Mouse (Mus musculus) stomach, postnatal 0 days (tissue): ENCODE results near the gene Kcnh5. TPM values are rescaled to one million over a fixed set of nuclear protein-coding genes. Genes with fewer than 3 reads are reported as not detected.

ENCODE experiments used
- ATAC-seq: fragments of 200-750 bp; cut with Nextera tagmentation; 2 replicates; pipeline ENCODE4 v1.8.0; 2017; ENCODE audit not compliant: low FRiP score, low TSS enrichment
- DNase-seq: peaks from one replicate; pipeline ENCODE4 v3.0.0-alpha.2; 2016; ENCODE audit warnings: low spot score
- H3K27ac ChIP-seq: fragments of 300-500 bp; sonication (generic); replicated peaks from 2 replicates; pipeline ENCODE4 v1.5.1; 2014; ENCODE audit warnings: mild to moderate bottlenecking, control low read depth
- H3K27me3 ChIP-seq: fragments of 300-500 bp; sonication (generic); 2 replicates; pipeline ENCODE4 v1.6.1; 2014; ENCODE audit warnings: low read length; ENCODE audit not compliant: control insufficient read depth, insufficient read depth
- H3K36me3 ChIP-seq: fragments of 300-500 bp; sonication (generic); 2 replicates; pipeline ENCODE4 v1.6.1; 2014; ENCODE audit warnings: low read length, mixed read lengths; ENCODE audit not compliant: control insufficient read depth, insufficient read depth
- H3K4me1 ChIP-seq: fragments of 300-500 bp; sonication (generic); replicated peaks from 2 replicates; pipeline ENCODE4 v1.6.1; 2014; ENCODE audit warnings: antibody characterized with exemption; ENCODE audit not compliant: control insufficient read depth, insufficient read depth
- H3K4me2 ChIP-seq: fragments of 300-500 bp; sonication (generic); replicated peaks from 2 replicates; pipeline ENCODE4 v1.6.1; 2014; ENCODE audit warnings: low read depth, mild to moderate bottlenecking, control low read depth, moderate library complexity
- H3K4me3 ChIP-seq: fragments of 300-500 bp; sonication (generic); 2 replicates; pipeline ENCODE4 v1.5.1; 2014; ENCODE audit warnings: low read depth, low read length, control low read depth
- H3K9ac ChIP-seq: fragments of 300-500 bp; sonication (generic); 2 replicates; pipeline ENCODE4 v1.6.1; 2014; ENCODE audit warnings: mild to moderate bottlenecking, low read length, control low read depth, mixed read lengths
- H3K9me3 ChIP-seq: fragments of 300-500 bp; sonication (generic); 2 replicates; pipeline ENCODE4 v1.6.1; 2016; ENCODE audit warnings: low read length; ENCODE audit not compliant: control insufficient read depth
- CTCF ChIP-seq: IDR thresholded peaks from 2 replicates; pipeline ENCODE4 v1.5.1; 2016; ENCODE audit warnings: antibody characterized with exemption, low read depth, mild to moderate bottlenecking, moderate library complexity
- EP300 ChIP-seq: optimal IDR thresholded peaks from 2 replicates; pipeline ENCODE3; 2016; ENCODE audit warnings: antibody characterized with exemption
- WGBS: fragments of 180-500 bp; shearing (Covaris S2); extraction: QIAGEN DNeasy Blood & Tissue Kit; methylation state at CpG from one replicate; pipeline ENCODE4 v1.1.7; 2014; 5-methylcytosine and 5-hydroxymethylcytosine counted together
- polyA plus RNA-seq: library from polyadenylated mRNA; unstranded; fragments of >200 nt; fragmentation: Nextera tagmentation; extraction: Ambion mirVana; gene quantifications from 2 replicates; pipeline ENCODE4 v1.2.1, GENCODE M21; 2015

Kcnh5 gene
- polyA plus RNA-seq, 1 experiment from 2014 or later: not detected

DNA sequence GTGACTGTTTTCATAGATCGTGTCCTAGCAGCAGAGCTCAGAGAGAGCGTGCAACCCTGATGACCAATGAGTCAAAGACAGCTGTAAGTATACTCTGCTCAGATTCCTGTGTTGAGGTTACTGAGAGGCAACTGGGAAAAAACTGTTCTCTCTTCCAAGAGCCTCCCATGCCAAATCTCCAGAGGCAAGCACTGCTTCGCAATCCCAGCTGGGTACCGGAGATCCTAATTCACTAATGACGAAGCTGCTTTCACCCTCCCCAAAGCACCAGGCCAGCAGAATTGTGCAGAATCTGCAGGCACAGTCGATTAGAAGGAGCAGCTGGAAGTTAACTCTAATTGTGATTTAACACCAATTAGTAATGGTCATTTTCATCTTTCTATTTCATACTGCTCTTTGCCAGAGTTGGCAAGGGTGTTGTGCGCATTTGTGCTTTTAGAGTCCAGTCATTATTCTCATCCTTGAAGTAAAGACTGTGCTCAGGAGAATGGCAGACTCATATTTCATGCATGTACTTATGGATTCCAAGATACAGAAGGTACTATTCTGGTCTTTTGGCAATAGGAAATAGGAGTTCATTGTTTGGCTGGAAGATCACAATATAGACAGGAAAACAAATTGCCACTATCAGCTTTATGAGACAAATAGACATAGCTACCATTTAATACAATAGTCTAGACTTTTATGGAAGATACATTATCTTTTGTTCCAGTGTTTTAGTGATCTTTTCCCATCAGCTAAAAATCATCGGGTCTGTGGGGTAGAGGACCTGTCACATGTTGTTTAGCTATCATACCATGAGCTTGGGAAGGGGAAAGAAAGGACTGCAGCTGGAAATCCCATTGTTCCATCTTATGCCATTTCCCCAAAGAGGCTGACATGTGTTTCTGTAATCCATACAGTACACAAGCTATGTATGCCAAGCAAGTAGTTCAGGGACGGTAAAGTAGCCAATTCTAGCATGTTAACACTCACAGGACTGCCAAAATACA, 225.7 kb downstream of the Kcnh5 start:
- Histone ChIP-seq H3K4me2 (no peak overlapping the region), H3K9me3 (no peaks in the 10 kb centered on the region), H3K4me3 (no peak overlapping the region), H3K9ac (no peak overlapping the region), H3K27ac (no peak overlapping the region), H3K4me1 (no peaks in the 10 kb centered on the region), H3K27me3 (no peaks in the 10 kb centered on the region), H3K36me3 (no peaks in the 10 kb centered on the region)
- TF ChIP-seq EP300: no peak
- TF ChIP-seq CTCF: no peak
- ATAC-seq: no peak
- 56% methylated on average over 9 of the region's 9 CpGs for WGBS
- no peak for DNase-seq

DNA sequence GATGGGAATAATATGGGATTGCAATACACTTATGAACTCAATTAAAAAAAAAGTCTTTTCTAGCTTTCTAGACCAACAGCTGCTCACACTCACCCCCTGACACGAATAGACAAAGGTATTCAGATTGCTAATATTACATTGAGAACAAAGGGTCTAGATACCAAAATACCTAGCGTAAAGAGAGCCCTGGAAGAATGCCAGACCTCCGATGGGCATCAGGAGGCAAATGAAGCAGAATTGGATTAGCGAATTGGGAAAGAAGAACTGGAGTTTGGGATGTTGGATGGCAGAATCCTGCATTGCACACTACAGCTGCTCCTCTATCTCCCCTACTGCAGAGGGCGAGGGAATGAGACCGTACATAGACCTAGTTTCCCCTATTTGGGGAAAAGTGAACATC, 275.8 kb downstream of the Kcnh5 start:
- Histone ChIP-seq H3K27me3 (no peaks in the 10 kb centered on the region), H3K4me2 (no peak overlapping the region), H3K36me3 (no peaks in the 10 kb centered on the region), H3K9me3 (no peaks in the 10 kb centered on the region), H3K27ac (no peak overlapping the region), H3K9ac (no peak overlapping the region), H3K4me1 (no peaks in the 10 kb centered on the region), H3K4me3 (no peak overlapping the region)
- TF ChIP-seq CTCF (no peak), EP300 (no peak)
- ATAC-seq: no peak
- 73% methylated on average over 6 of the region's 6 CpGs for WGBS
- no peak for DNase-seq

DNA sequence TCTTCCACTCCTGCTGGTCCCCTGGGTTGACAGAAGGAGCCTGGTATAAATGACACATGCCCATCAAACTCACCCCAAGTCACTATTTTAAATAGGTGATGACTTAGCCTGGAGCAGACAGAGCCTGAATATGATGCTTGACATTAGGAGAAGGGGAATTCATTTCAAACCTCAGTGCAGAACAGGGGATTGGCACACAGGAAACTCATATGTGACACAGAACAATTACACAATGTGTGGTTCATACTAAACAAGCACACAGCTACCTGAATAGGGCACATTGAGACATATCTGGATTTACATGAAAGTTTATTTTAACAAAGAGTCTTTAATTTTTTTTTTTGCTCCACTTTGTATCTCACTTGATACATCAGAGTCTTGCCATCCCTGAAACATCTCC, 276.4 kb downstream of the Kcnh5 start:
- ATAC-seq: no peak

DNA sequence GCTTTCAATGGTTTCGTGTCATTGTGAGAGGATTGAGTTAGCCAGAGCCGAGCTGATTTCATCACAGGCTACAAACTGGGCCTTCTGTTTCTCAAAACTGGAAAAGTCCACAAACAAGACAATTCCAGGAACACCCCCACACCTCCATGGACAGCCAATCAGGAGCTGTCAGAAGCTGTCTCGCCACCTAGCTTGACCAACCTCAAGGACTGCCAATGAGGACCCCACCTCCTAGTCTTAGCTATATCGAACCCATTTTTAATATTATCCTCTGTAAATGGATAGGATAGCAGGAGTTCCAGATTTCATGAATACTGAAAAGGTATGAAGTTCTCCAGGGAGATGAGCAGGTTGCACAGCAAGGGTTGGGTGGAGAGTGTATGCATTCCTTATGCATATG, 278.1 kb downstream of the Kcnh5 start:
- no peaks in the 10 kb centered on the region for H3K27me3 ChIP-seq
- H3K4me1 ChIP-seq: no peaks in the 10 kb centered on the region
- no peak for TF ChIP-seq CTCF
- no peak for TF ChIP-seq EP300
- no peak for DNase-seq
- H3K9me3 ChIP-seq: no peaks in the 10 kb centered on the region
- H3K4me3 ChIP-seq: no peak overlapping the region
- WGBS: 93% methylated on average over 4 of the region's 4 CpGs
- H3K36me3 ChIP-seq: no peaks in the 10 kb centered on the region
- no peak for ATAC-seq
- no peak overlapping the region for H3K9ac ChIP-seq
- H3K27ac ChIP-seq: no peak overlapping the region
- H3K4me2 ChIP-seq: no peak overlapping the region

More for the DNA sequence above, 276.4 kb downstream of the Kcnh5 start:
- TF ChIP-seq CTCF (no peak), EP300 (no peak)
- no peaks in the 10 kb centered on the region for H3K27me3 ChIP-seq
- H3K4me2 ChIP-seq: no peak overlapping the region
- H3K9me3 ChIP-seq: no peaks in the 10 kb centered on the region
- no peaks in the 10 kb centered on the region for H3K4me1 ChIP-seq
- no peaks in the 10 kb centered on the region for H3K36me3 ChIP-seq
- no peak for DNase-seq
- no peak overlapping the region for H3K9ac ChIP-seq
- H3K4me3 ChIP-seq: no peak overlapping the region
- no peak overlapping the region for H3K27ac ChIP-seq

DNA sequence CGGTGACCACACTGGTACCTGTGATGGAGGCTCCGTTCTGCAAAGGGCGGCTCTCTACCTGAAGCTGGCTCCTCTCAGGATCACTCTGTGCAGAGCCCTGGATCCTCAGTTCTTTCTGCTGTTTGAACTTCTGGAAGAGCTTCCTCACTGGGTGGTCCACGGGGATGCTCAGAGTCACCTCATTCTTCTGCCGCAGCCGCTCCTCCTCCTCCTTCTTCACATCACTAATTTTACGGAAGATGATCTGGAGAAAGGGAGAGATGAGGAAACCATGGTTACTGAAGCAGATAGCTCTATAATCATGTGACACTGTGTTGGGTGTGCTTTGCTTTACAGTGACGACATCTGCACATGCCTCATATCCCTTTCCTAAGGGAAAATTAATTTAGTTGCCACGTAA, 278.9 kb downstream of the Kcnh5 start:
- TF ChIP-seq EP300: no peak
- TF ChIP-seq CTCF: no peak
- ATAC-seq: no peak
- H3K27me3 ChIP-seq: no peaks in the 10 kb centered on the region
- no peak overlapping the region for H3K9ac ChIP-seq
- H3K9me3 ChIP-seq: no peaks in the 10 kb centered on the region
- no peak overlapping the region for H3K27ac ChIP-seq
- no peaks in the 10 kb centered on the region for H3K36me3 ChIP-seq
- H3K4me1 ChIP-seq: no peaks in the 10 kb centered on the region
- 96% methylated on average over 9 of the region's 9 CpGs for WGBS
- no peak overlapping the region for H3K4me3 ChIP-seq
- no peak overlapping the region for H3K4me2 ChIP-seq
- DNase-seq: no peak

DNA sequence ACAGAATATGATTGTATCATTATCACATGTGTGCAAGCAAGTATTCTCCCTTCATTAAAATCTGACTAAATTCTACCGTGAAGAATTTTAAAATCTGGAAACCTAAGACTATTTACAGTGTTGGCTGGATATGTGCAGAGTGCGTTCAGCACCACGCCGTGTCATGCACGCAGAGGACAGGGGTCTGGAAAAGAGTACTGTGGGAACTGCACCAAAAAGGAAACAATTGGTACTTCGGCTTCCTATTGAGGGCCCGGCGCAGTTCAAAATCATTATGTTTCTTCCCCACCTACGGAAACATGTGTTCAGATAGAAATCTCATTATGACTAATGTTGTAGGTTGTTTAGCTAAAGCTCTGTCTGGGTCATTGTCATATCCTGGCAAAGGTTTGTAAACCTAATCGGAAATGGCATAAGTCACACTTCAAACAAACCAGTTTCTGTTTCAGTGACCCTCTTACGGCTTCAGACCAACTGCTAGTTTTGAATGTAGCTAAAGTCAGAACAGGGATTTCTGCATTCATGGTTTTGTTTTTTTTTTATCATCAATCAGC, 282.2 kb downstream of the Kcnh5 start:
- no peaks in the 10 kb centered on the region for H3K27me3 ChIP-seq
- no peaks in the 10 kb centered on the region for H3K9me3 ChIP-seq
- no peak for ATAC-seq
- no peak for DNase-seq
- no peak overlapping the region for H3K4me3 ChIP-seq
- TF ChIP-seq CTCF: no peak
- no peak for TF ChIP-seq EP300
- no peak overlapping the region for H3K9ac ChIP-seq
- 65% methylated on average over 11 of the region's 11 CpGs for WGBS
- no peaks in the 10 kb centered on the region for H3K36me3 ChIP-seq
- no peak overlapping the region for H3K27ac ChIP-seq
- no peak overlapping the region for H3K4me2 ChIP-seq
- H3K4me1 ChIP-seq: no peaks in the 10 kb centered on the region
